Mouse (Mus musculus): ENCODE data around the gene Gtf2i. TPM values are rescaled to one million over a fixed set of nuclear protein-coding genes. Genes with fewer than 3 reads are reported as not detected.
"Not testable (repeated sequence)": the region's sequence is repeated elsewhere in the genome, so short reads cannot be mapped to it uniquely, and the experiment has no call there.

The Gtf2i gene
- 131 and 136 TPM in 2 replicates for polyA plus RNA-seq (2012; rRNA removed)

DNA sequence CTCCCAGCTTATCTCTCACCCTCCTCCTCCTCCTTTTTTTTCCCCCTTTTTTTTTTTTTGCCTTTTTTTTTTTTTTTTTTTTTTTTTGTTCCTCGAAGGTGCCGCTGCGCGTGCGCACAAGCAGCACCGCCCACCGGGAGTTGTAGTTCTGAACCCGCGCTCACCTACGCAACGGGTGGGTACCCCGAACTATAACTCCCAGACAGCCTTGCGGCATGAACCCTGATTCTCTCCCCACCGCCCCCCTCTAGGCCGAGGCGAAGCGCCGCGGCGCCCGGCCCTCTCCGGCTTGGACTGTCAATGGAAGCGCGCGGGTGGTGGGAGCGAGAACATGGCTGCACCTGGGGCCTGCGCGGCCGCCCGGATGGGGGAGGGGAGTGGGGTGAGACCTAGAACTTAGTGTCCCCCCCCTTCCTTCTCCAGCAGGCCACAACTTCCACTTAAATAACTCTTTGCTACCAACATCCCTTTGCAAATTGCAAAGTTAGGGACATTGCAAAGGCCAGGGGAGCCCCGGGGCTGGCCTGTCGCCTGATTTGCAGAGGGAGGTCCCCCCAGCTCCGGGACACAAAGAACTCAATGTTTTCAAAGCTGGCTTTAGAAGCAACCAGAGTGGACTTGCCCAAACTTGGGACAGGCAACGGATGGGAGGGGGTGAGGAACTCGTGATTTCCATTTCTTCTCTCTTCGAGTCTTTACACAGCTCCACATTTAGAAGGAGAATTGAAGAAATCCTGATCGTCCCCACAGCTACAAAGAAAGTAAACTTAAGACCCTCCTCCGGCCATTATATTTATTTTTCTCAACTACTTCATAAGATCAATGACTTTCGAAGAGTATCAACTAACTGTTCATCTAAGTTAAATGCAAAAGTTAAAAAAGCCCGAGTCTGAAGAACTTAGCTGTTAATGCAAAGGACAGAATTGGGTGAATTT, at the start of gene Gtf2i:
Gene Gtf2i, minus strand, starts transcription at position 73 of the 935 bp plus-strand sequence.
- H3K4me3 ChIP-seq (ENCODE audit: control insufficient read depth, insufficient read depth, low read length), result peak within 1 kb of the TSS; percentile 79
- H3K27me3 ChIP-seq (ENCODE audit: control insufficient read depth, insufficient read depth, low read length), result no peaks in the 10 kb centered on the region
- H3K4me1 ChIP-seq (replicated peaks; ENCODE audit: control insufficient read depth, insufficient read depth, low read length), result peaks cover 20% of the 10 kb centered on the region
- TF ChIP-seq POLR2A (IDR thresholded peaks at IDR 0.05; ENCODE audit: control insufficient read depth, extremely low read depth, insufficient read depth, low read length, poor library complexity), result peak; percentile 63; the same call in 1 of the 2 replicates
- TF ChIP-seq CTCF (IDR thresholded peaks at IDR 0.05; ENCODE audit: borderline replicate concordance, control insufficient read depth, extremely low read depth, insufficient read depth, low read length, poor library complexity), result no peak
- H3K36me3 ChIP-seq (ENCODE audit: control insufficient read depth, insufficient read depth, low read length), result 0 out of 2 replicates have a peak, but pooled peaks cover 3% of the 10 kb centered on the region
- peak; percentile 94 for DNase-seq
- H3K27ac ChIP-seq (ENCODE audit: control insufficient read depth, insufficient read depth, low read length), result peak within 1 kb of the TSS; percentile 88
- under 1% methylated on average over 40 of the region's 40 CpGs for WGBS

DNA sequence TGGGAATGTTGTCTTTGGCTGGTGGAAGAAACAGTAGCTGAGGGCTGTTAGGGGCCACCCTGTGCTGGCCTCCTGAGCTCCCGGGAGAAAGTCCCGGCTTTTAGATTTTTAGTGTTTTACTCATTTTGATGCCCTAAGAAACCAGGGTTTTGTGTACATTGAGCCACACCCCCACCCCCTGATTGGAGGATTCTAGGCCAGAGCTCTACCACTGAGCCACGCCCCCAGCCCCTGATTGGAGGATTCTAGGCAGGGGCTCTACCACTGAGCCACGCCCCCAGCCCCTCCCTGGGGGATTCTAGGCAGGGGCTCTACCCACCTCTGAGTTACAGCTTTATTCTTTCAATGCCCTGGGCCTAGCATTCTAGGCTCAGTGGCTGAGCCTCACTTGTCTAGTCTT, 44.5 kb upstream of the Gtf2i start:
- TF ChIP-seq POLR2A (IDR thresholded peaks at IDR 0.05; ENCODE audit: control insufficient read depth, extremely low read depth, insufficient read depth, low read length, poor library complexity) (no peak), CTCF (IDR thresholded peaks at IDR 0.05; ENCODE audit: borderline replicate concordance, control insufficient read depth, extremely low read depth, insufficient read depth, low read length, poor library complexity) (no peak)

DNA sequence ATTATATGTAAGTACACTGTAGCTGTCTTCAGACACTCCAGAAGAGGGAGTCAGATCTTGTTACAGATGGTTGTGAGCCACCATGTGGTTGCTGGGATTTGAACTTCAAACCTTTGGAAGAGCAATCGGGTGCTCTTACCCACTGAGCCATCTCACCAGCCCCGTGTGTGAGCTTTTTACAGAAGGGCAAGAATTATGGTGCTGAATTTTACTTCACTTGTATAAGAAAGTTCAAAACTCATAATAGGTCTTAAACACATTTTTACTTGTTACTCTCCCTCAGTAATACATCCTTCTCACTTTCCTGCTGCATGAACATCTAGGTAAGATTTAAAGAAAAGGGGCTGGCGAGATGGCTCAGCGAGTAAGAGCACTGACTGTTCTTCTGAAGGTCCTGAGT, 40.8 kb upstream of the Gtf2i start:
- Histone ChIP-seq H3K36me3 (ENCODE audit: control insufficient read depth, insufficient read depth, low read length) (peaks cover 20% of the 10 kb centered on the region), H3K4me1 (replicated peaks; ENCODE audit: control insufficient read depth, insufficient read depth, low read length) (peaks cover 20% of the 10 kb centered on the region)
- not testable (repeated sequence) for DNase-seq; H3K4me3 ChIP-seq (ENCODE audit: control insufficient read depth, insufficient read depth, low read length); H3K27ac ChIP-seq (ENCODE audit: control insufficient read depth, insufficient read depth, low read length); H3K27me3 ChIP-seq (ENCODE audit: control insufficient read depth, insufficient read depth, low read length)
- 95% methylated on average over 4 of the region's 4 CpGs for WGBS

More for the DNA sequence above, 44.5 kb upstream of the Gtf2i start:
- Histone ChIP-seq H3K4me3 (ENCODE audit: control insufficient read depth, insufficient read depth, low read length) (no peak overlapping the region), H3K36me3 (ENCODE audit: control insufficient read depth, insufficient read depth, low read length) (peaks cover 38% of the 10 kb centered on the region), H3K4me1 (replicated peaks; ENCODE audit: control insufficient read depth, insufficient read depth, low read length) (peaks cover 5% of the 10 kb centered on the region; the same call in 1 of the 2 replicates), H3K27ac (ENCODE audit: control insufficient read depth, insufficient read depth, low read length) (no peak overlapping the region), H3K27me3 (ENCODE audit: control insufficient read depth, insufficient read depth, low read length) (no peaks in the 10 kb centered on the region)
- no peak for DNase-seq
- 100% methylated on average over 4 of the region's 4 CpGs for WGBS

GRCm38 (mm10) chr5:134353117-134353516, 38.6 kb upstream of the Gtf2i start:
- Histone ChIP-seq H3K36me3 (ENCODE audit: control insufficient read depth, insufficient read depth, low read length) (no peaks in the 10 kb centered on the region; the same call in 1 of the 2 replicates), H3K4me1 (replicated peaks; ENCODE audit: control insufficient read depth, insufficient read depth, low read length) (peaks cover 33% of the 10 kb centered on the region), H3K27ac (ENCODE audit: control insufficient read depth, insufficient read depth, low read length) (no peak overlapping the region), H3K27me3 (ENCODE audit: control insufficient read depth, insufficient read depth, low read length) (no peaks in the 10 kb centered on the region), H3K4me3 (ENCODE audit: control insufficient read depth, insufficient read depth, low read length) (no peak overlapping the region)
- TF ChIP-seq POLR2A (IDR thresholded peaks at IDR 0.05; ENCODE audit: control insufficient read depth, extremely low read depth, insufficient read depth, low read length, poor library complexity) (no peak), CTCF (IDR thresholded peaks at IDR 0.05; ENCODE audit: borderline replicate concordance, control insufficient read depth, extremely low read depth, insufficient read depth, low read length, poor library complexity) (no peak)
- no peak for DNase-seq
- 81% methylated on average over 4 of the region's 4 CpGs for WGBS

DNA sequence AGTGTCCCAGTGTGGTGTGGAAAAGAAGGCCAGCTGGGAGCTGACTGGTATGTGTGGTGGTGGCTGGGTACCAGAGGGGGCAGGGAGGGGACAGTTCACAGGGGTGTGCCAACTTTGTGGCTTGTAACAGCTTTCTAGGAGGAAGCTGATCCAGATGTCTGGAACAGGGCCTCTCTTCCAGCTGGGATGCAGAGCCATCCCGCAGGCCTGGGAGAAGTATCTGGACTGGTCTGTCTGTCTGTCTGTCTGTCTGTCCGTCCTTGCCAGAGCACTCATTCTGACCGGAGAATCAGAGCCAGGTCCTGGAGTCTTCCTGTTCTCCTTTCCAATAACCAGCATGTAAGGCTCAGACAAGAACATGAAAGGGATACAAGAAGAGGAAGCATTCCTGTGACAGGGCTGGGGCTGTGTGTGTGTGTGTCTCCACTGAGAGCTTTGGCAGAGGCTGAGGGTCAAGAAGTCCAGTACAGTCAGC, 38.0 kb upstream of the Gtf2i start:
- Histone ChIP-seq H3K27me3 (ENCODE audit: control insufficient read depth, insufficient read depth, low read length) (no peaks in the 10 kb centered on the region), H3K4me1 (replicated peaks; ENCODE audit: control insufficient read depth, insufficient read depth, low read length) (peaks cover 33% of the 10 kb centered on the region), H3K4me3 (ENCODE audit: control insufficient read depth, insufficient read depth, low read length) (no peak overlapping the region), H3K36me3 (ENCODE audit: control insufficient read depth, insufficient read depth, low read length) (no peaks in the 10 kb centered on the region), H3K27ac (ENCODE audit: control insufficient read depth, insufficient read depth, low read length) (no peak overlapping the region)
- TF ChIP-seq CTCF (IDR thresholded peaks at IDR 0.05; ENCODE audit: borderline replicate concordance, control insufficient read depth, extremely low read depth, insufficient read depth, low read length, poor library complexity), result no peak
- TF ChIP-seq POLR2A (IDR thresholded peaks at IDR 0.05; ENCODE audit: control insufficient read depth, extremely low read depth, insufficient read depth, low read length, poor library complexity), result no peak
- whole genome bisulfite sequencing, result 87% methylated on average over 3 of the region's 3 CpGs
- DNase-seq, result no peak

- no peaks in the 10 kb centered on the region for H3K36me3 ChIP-seq (ENCODE audit: control insufficient read depth, insufficient read depth, low read length)
- H3K27me3 ChIP-seq (ENCODE audit: control insufficient read depth, insufficient read depth, low read length), result no peaks in the 10 kb centered on the region
- TF ChIP-seq CTCF (IDR thresholded peaks at IDR 0.05; ENCODE audit: borderline replicate concordance, control insufficient read depth, extremely low read depth, insufficient read depth, low read length, poor library complexity) (no peak), POLR2A (IDR thresholded peaks at IDR 0.05; ENCODE audit: control insufficient read depth, extremely low read depth, insufficient read depth, low read length, poor library complexity) (no peak)
- H3K4me1 ChIP-seq (replicated peaks; ENCODE audit: control insufficient read depth, insufficient read depth, low read length), result peaks cover 28% of the 10 kb centered on the region
- WGBS, result 19% methylated on average over 10 of the region's 10 CpGs
- H3K27ac ChIP-seq (ENCODE audit: control insufficient read depth, insufficient read depth, low read length), result no peak overlapping the region
- DNase-seq, result peak; percentile 75
- no peak overlapping the region for H3K4me3 ChIP-seq (ENCODE audit: control insufficient read depth, insufficient read depth, low read length)
These were observed 36.1 kb upstream of the Gtf2i start for GRCm38 (mm10) chr5:134350660-134351059.
